Mouse (Mus musculus) brain, embryonic 14.5 days (tissue): ENCODE results near the gene Icam1.

Experiments
- CTCF ChIP-seq: fragments of 200-500 bp; IDR thresholded peaks from 2 replicates; pipeline ENCODE4 v1.5.1; 2012; ENCODE audit warnings: inconsistent platforms, mild to moderate bottlenecking, moderate library complexity, borderline replicate concordance; ENCODE audit not compliant: insufficient read depth, insufficient read length; ENCODE audit errors: extremely low read depth
- POLR2A ChIP-seq: fragments of 200-500 bp; IDR thresholded peaks from 2 replicates; pipeline ENCODE4 v1.6.1; 2012; ENCODE audit warnings: mild to moderate bottlenecking, inconsistent platforms, borderline replicate concordance; ENCODE audit not compliant: poor library complexity, insufficient read depth, insufficient read length, severe bottlenecking; ENCODE audit errors: extremely low read depth

DNA sequence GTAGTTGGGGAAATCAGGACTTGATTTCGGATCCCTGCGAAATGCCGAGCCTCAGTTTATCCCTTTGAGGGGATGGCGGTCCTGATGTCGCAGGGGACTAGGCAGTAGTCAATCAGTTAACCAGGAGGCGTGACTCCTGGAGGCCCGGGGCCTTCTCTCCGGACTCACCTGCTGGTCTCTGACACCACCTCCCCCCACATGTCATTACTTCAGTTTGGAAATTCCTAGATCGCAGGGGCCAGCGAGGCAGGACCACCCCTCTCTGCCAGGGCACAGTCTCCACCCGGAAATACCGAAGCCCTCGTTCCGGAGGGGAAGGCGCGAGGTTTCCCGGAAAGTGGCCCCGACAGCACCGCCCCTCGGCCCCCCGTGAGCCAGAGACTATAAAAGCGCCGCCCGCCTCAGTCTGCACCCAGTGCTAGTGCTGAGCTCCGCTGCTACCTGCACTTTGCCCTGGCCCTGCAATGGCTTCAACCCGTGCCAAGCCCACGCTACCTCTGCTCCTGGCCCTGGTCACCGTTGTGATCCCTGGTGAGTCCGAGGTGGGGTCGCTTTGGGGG, at the start of gene Icam1:
- TF ChIP-seq CTCF (no peak), POLR2A (no peak)
